ENCODE assay signal across 8 mouse cellular contexts in the genomic region with DNA sequence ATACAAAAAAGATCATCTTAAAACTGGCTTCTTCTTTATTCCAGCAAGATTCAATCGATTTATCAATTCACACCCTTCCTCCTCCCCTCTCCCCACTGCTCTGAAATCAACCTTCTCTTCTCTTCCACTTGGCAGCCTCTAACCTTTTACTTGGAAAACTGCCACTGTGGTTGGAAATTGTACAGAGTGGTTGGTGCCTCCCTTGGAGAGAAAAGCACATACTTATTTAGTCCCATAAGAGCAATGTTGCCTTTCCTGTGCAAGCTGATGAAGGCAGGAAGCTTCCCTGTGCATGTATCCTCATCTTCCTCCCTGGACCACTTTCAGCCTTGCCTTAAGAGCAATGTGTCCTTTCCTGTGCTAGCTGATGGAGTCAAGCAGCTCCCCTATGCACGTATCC. TPM values are rescaled to one million over a fixed set of nuclear protein-coding genes. Genes with fewer than 3 reads are reported as not detected.
DNase-seq lines count a peak whose midpoint lies in the region; ATAC-seq lines count a peak whose summit lies in the region.

No protein-coding gene starts in this region.

- intact Hi-C loops in left cerebral cortex, postnatal 36 days (cut with DNase I), result no loop called here

- DNase-seq in heart, adult 11 months, result peak; percentile 94
- peak; percentile 15 for DNase-seq in right cerebral cortex, postnatal 25 days
- no peak for DNase-seq in right cerebral cortex, postnatal 4 days
- DNase-seq in lung, postnatal 36 days, result peak; percentile 81
- DNase-seq in urinary bladder, postnatal 4 days (ENCODE audit: low spot score in 2 of 2), result no peak
- DNase-seq in left cerebral cortex, postnatal 36 days (ENCODE audit: low spot score in 2 of 2), result no peak

- 67% methylated on average over 2 of the region's 2 CpGs for WGBS in heart, embryonic 12.5 days
- 55% methylated on average over 2 of the region's 2 CpGs for WGBS in heart, embryonic 15.5 days

- ATAC-seq in heart, embryonic 12.5 days (ENCODE audit: insufficient number of reproducible peaks, low FRiP score), result no peak
- 0 out of 2 replicates have a peak, but pooled peaks have one; percentile 49 for ATAC-seq in heart, embryonic 15.5 days (replicated peaks; ENCODE audit: insufficient number of reproducible peaks, insufficient read depth, low FRiP score, low read depth)

- no peak overlapping the region for H3K27ac ChIP-seq in heart, embryonic 12.5 days (ENCODE audit: poor library complexity, severe bottlenecking)
- no peak overlapping the region for H3K27ac ChIP-seq in heart, embryonic 15.5 days

- H3K4me2 ChIP-seq in heart, embryonic 12.5 days, result no peak overlapping the region
- H3K4me2 ChIP-seq in heart, embryonic 15.5 days, result no peak overlapping the region

- H3K9me3 ChIP-seq in heart, embryonic 12.5 days (replicated peaks), result no peaks in the 10 kb centered on the region
- H3K9me3 ChIP-seq in heart, embryonic 15.5 days (replicated peaks), result no peaks in the 10 kb centered on the region

- peaks cover 10% of the 10 kb centered on the region; the same call in 1 of the 2 replicates for H3K4me1 ChIP-seq in heart, embryonic 12.5 days (replicated peaks)
- peaks cover 17% of the 10 kb centered on the region for H3K4me1 ChIP-seq in heart, embryonic 15.5 days (replicated peaks)

- no peak overlapping the region for H3K4me3 ChIP-seq in heart, embryonic 12.5 days
- H3K4me3 ChIP-seq in heart, embryonic 15.5 days, result no peak overlapping the region

- H3K36me3 ChIP-seq in heart, embryonic 12.5 days, result no peaks in the 10 kb centered on the region
- H3K36me3 ChIP-seq in heart, embryonic 15.5 days, result no peaks in the 10 kb centered on the region

- no peaks in the 10 kb centered on the region for H3K27me3 ChIP-seq in heart, embryonic 12.5 days (replicated peaks)
- H3K27me3 ChIP-seq in heart, embryonic 15.5 days, result no peaks in the 10 kb centered on the region

- no peak overlapping the region for H3K9ac ChIP-seq in heart, embryonic 12.5 days
- no peak overlapping the region for H3K9ac ChIP-seq in heart, embryonic 15.5 days

RNA-seq across cellular contexts. Expression of a gene that starts 3.4 kb away (rescaled TPM):
- 1.00 and 1.5 TPM in 2 replicates for polyA plus RNA-seq in heart, embryonic 12.5 days (2016; fragmentation: Nextera tagmentation; extraction: Ambion mirVana)
- polyA plus RNA-seq in heart, embryonic 15.5 days (2015; fragmentation: Nextera tagmentation; extraction: Ambion mirVana), result 2.1 and 2.5 TPM in 2 replicates
- 1 to 10 TPM; 1.7 to 1.8 TPM for total RNA-seq in left cerebral cortex, postnatal 36 days (2021)

RNA-seq across cellular contexts. Expression of a gene that starts 9.4 kb away (rescaled TPM):
- 0.19 and 0.46 TPM in 2 replicates for polyA plus RNA-seq in heart, embryonic 12.5 days (2016; fragmentation: Nextera tagmentation; extraction: Ambion mirVana)
- polyA plus RNA-seq in heart, embryonic 15.5 days (2015; fragmentation: Nextera tagmentation; extraction: Ambion mirVana), result 0.34 and 0.82 TPM in 2 replicates
- 1 to 10 TPM; 1.5 to 2.0 TPM for total RNA-seq in left cerebral cortex, postnatal 36 days (2021)

RNA-seq across cellular contexts. Expression of a gene that starts 15.0 kb away (rescaled TPM):
- 0.69 and 0.90 TPM in 2 replicates for polyA plus RNA-seq in heart, embryonic 12.5 days (2016; fragmentation: Nextera tagmentation; extraction: Ambion mirVana)
- 0.98 and 2.9 TPM in 2 replicates for polyA plus RNA-seq in heart, embryonic 15.5 days (2015; fragmentation: Nextera tagmentation; extraction: Ambion mirVana)
- 1 to 10 TPM; 4.0 to 4.5 TPM for total RNA-seq in left cerebral cortex, postnatal 36 days (2021)

RNA-seq across cellular contexts. Expression of a gene that starts 42.2 kb away (rescaled TPM):
- 0.83 and 1.0 TPM in 2 replicates for polyA plus RNA-seq in heart, embryonic 12.5 days (2016; fragmentation: Nextera tagmentation; extraction: Ambion mirVana)
- 1.1 and 1.3 TPM in 2 replicates for polyA plus RNA-seq in heart, embryonic 15.5 days (2015; fragmentation: Nextera tagmentation; extraction: Ambion mirVana)
- under 1 TPM; 0.27 to 0.43 TPM for total RNA-seq in left cerebral cortex, postnatal 36 days (2021)

RNA-seq across cellular contexts. Expression of a gene that starts 42.3 kb away (rescaled TPM):
- polyA plus RNA-seq in heart, embryonic 12.5 days (2016; fragmentation: Nextera tagmentation; extraction: Ambion mirVana), result 0.32 and 0.40 TPM in 2 replicates
- 0.76 and 1.7 TPM in 2 replicates for polyA plus RNA-seq in heart, embryonic 15.5 days (2015; fragmentation: Nextera tagmentation; extraction: Ambion mirVana)
- total RNA-seq in left cerebral cortex, postnatal 36 days (2021), result 1 to 10 TPM in 1 of 2 experiments, under 1 TPM in 1; 0.72 to 1.3 TPM

Comparison
In these comparisons a context has a peak if more than half of its experiments do, and no peak if none do; other contexts are left out.
1. DNase-seq: peak in heart, adult 11 months (single experiment), right cerebral cortex, postnatal 25 days (single experiment) and lung, postnatal 36 days (single experiment); none in right cerebral cortex, postnatal 4 days (single experiment), urinary bladder, postnatal 4 days (0 of 2) and left cerebral cortex, postnatal 36 days (0 of 2).